Mouse (Mus musculus) stomach, postnatal 0 days (tissue): ENCODE data around the gene Lrig2.

ENCODE experiments used
- CTCF ChIP-seq: IDR thresholded peaks from 2 replicates; pipeline ENCODE4 v1.5.1; 2016; ENCODE audit warnings: antibody characterized with exemption, low read depth, mild to moderate bottlenecking, moderate library complexity
- EP300 ChIP-seq: optimal IDR thresholded peaks from 2 replicates; pipeline ENCODE3; 2016; ENCODE audit warnings: antibody characterized with exemption

GRCm38 (mm10) chr3:104400126-104400525 lies 111.6 kb downstream of the Lrig2 start:
- TF ChIP-seq CTCF: no peak
- TF ChIP-seq EP300: no peak
